Mouse (Mus musculus): Measurements from ENCODE around the gene Calml4.

DNA sequence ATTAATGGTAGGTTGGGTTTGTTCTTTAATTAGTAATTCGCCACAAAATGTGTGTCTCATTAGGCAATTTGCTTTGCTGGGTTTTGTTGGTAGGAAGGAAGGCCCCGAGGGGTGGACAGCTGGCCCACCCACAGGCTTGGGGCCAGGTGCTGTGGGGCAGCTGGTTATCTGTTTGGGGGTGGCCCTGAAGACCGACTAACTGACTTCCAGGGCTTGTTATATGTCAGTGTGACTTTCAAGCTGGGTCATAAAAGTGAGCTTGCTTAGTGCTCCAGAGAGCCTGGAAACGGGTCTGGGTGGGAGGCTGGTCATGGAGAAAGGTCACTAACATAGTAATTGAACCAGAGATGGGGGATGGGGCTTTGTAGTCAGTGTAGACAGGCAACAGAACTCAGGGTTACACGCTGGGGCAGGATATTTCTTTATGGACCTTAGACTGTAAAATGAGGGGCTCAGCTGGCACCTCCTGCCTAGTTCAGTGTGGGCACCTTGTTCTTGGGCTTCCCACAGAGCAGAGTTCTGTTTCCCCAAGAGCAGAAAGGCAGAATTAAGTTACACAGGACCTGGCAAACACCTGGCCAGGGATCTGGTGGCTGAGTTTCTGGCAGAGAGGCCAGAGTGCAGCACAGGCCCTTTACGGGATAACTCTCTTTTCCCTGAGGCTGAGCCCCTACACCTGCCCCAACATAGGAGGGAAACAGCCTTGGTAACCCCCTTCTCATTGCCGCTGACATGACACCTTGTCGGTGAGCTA lies 563 bp downstream of the Calml4 start:
- TF ChIP-seq POLR2A (IDR thresholded peaks at IDR 0.05; ENCODE audit: low read depth, low read length): no peak
- TF ChIP-seq MAX (IDR thresholded peaks at IDR 0.05; ENCODE audit: low read length): no peak
- TF ChIP-seq EP300 (IDR thresholded peaks at IDR 0.05; ENCODE audit: low read length): no peak
- no peak for TF ChIP-seq ZKSCAN1 (IDR thresholded peaks at IDR 0.05; ENCODE audit: borderline replicate concordance, low read depth, low read length)
- TF ChIP-seq E2F4 (IDR thresholded peaks at IDR 0.05; ENCODE audit: insufficient replicate concordance, low read depth, low read length): no peak
- no peak for TF ChIP-seq CTCF (conservative IDR thresholded peaks at IDR 0.05 in 1 of 2, IDR thresholded peaks at IDR 0.05 in 1 of 2; ENCODE audit: low read depth in 2 of 2, low read length in 2 of 2)
- TF ChIP-seq ZC3H11A (IDR thresholded peaks at IDR 0.05; ENCODE audit: low read depth, low read length): no peak
- no peak for TF ChIP-seq ETS1 (conservative IDR thresholded peaks at IDR 0.05; ENCODE audit: low read depth, low read length)
- no peak for TF ChIP-seq TCF12 (IDR thresholded peaks at IDR 0.05; ENCODE audit: low read depth, low read length)
- no peak for TF ChIP-seq PAX5 (IDR thresholded peaks at IDR 0.05; ENCODE audit: low read length)
- TF ChIP-seq USF2 (conservative IDR thresholded peaks at IDR 0.05; ENCODE audit: low read depth, low read length): no peak
- TF ChIP-seq UBTF (IDR thresholded peaks at IDR 0.05; ENCODE audit: low read depth, low read length): no peak
- TF ChIP-seq NELFE (IDR thresholded peaks at IDR 0.05; ENCODE audit: low read depth, low read length): no peak
- TF ChIP-seq ZMIZ1 (IDR thresholded peaks at IDR 0.05; ENCODE audit: low read depth, low read length): no peak
